Mouse (Mus musculus) monocyte, adult 2 months (primary cell): Measurements from ENCODE around the gene 2310034G01Rik.
A peak's percentile ranks its signal among the peaks of the same experiment; 100 is the strongest.

ENCODE experiments used
- DNase-seq, 2 experiments: peaks; one replicate each; pipeline ENCODE4 v3.0.0; 2022; ENCODE audit warnings: low spot score in 2 of 2, low read depth in 1 of 2

Gene 2310034G01Rik

GRCm38 (mm10) chr19:46315752-46316610 lies 34.1 kb downstream of the 2310034G01Rik start:
- no peak for DNase-seq

- DNase-seq = no peak
These were observed 35.0 kb downstream of the 2310034G01Rik start for GRCm38 (mm10) chr19:46314872-46315742.

GRCm38 (mm10) chr19:46314151-46314601 lies 35.9 kb downstream of the 2310034G01Rik start:
- DNase-seq = no peak

GRCm38 (mm10) chr19:46313591-46313990 lies 36.5 kb downstream of the 2310034G01Rik start:
- no peak for DNase-seq

GRCm38 (mm10) chr19:46313116-46313515 lies 37.0 kb downstream of the 2310034G01Rik start:
- no peak for DNase-seq

GRCm38 (mm10) chr19:46312566-46312965 lies 37.5 kb downstream of the 2310034G01Rik start:
- DNase-seq = no peak

- no peak for DNase-seq
These were observed 38.8 kb downstream of the 2310034G01Rik start for GRCm38 (mm10) chr19:46311341-46311740.

GRCm38 (mm10) chr19:46310312-46310865 lies 39.7 kb downstream of the 2310034G01Rik start:
- no peak for DNase-seq

GRCm38 (mm10) chr19:46309651-46310305 lies 40.3 kb downstream of the 2310034G01Rik start:
- no peak for DNase-seq

- peak in 1 of 2 experiments; percentile 65 for DNase-seq
These were observed 41.2 kb downstream of the 2310034G01Rik start for GRCm38 (mm10) chr19:46308706-46309435.

GRCm38 (mm10) chr19:46308303-46308702 lies 41.8 kb downstream of the 2310034G01Rik start:
- DNase-seq = no peak

GRCm38 (mm10) chr19:46307781-46308180 lies 42.3 kb downstream of the 2310034G01Rik start:
- no peak for DNase-seq

- DNase-seq = no peak
These were observed 43.3 kb downstream of the 2310034G01Rik start for GRCm38 (mm10) chr19:46306751-46307289.

GRCm38 (mm10) chr19:46306268-46306610 lies 43.9 kb downstream of the 2310034G01Rik start:
- DNase-seq = no peak

- peak; percentile 75 to 94 for DNase-seq
These were observed 44.5 kb downstream of the 2310034G01Rik start for GRCm38 (mm10) chr19:46305432-46306267.

- no peak for DNase-seq
These were observed 45.2 kb downstream of the 2310034G01Rik start for GRCm38 (mm10) chr19:46304908-46305333.

- peak; percentile 96 to 99 for DNase-seq
These were observed 45.8 kb downstream of the 2310034G01Rik start, which contains the start of gene Nfkb2 for GRCm38 (mm10) chr19:46304216-46304841. TSS of gene Nfkb2 (plus strand) at chr19:46304320.
